Mouse (Mus musculus) liver, embryonic 15.5 days (tissue): ENCODE measurements around the gene Rsad1. TPM values are rescaled to one million over a fixed set of nuclear protein-coding genes. Genes with fewer than 3 reads are reported as not detected.

Experiments used
- ATAC-seq: fragments of 200-750 bp; cut with Nextera tagmentation; 2 replicates; pipeline ENCODE4 v1.8.0; 2017; ENCODE audit warnings: moderate number of reproducible peaks, mild to moderate bottlenecking, moderate library complexity; ENCODE audit not compliant: insufficient read depth
- H3K27ac ChIP-seq: fragments of 300-500 bp; sonication (generic); replicated peaks from 2 replicates; pipeline ENCODE4 v1.5.1; 2015; ENCODE audit warnings: mild to moderate bottlenecking, inconsistent platforms
- H3K27me3 ChIP-seq: fragments of 300-500 bp; sonication (generic); 2 replicates; pipeline ENCODE4 v1.6.1; 2015; ENCODE audit warnings: mild to moderate bottlenecking, inconsistent platforms
- H3K36me3 ChIP-seq: fragments of 300-500 bp; sonication (generic); replicated peaks from 2 replicates; pipeline ENCODE4 v1.6.1; 2015; ENCODE audit warnings: moderate library complexity, mild to moderate bottlenecking, inconsistent platforms
- H3K4me1 ChIP-seq: fragments of 300-500 bp; sonication (generic); replicated peaks from 2 replicates; pipeline ENCODE4 v1.6.1; 2015; ENCODE audit warnings: inconsistent platforms
- H3K4me2 ChIP-seq: fragments of 300-500 bp; sonication (generic); 2 replicates; pipeline ENCODE4 v1.6.1; 2015; ENCODE audit warnings: moderate library complexity, mild to moderate bottlenecking, inconsistent platforms
- H3K4me3 ChIP-seq: fragments of 300-500 bp; sonication (generic); replicated peaks from 2 replicates; pipeline ENCODE4 v1.5.1; 2015; ENCODE audit warnings: mild to moderate bottlenecking, inconsistent platforms
- H3K9ac ChIP-seq: fragments of 300-500 bp; sonication (generic); 2 replicates; pipeline ENCODE4 v1.6.1; 2015; ENCODE audit warnings: moderate library complexity, mild to moderate bottlenecking, inconsistent platforms
- H3K9me3 ChIP-seq: fragments of 300-500 bp; sonication (generic); replicated peaks from 2 replicates; pipeline ENCODE4 v1.6.1; 2016; ENCODE audit warnings: inconsistent platforms
- WGBS: fragments of 180-500 bp; shearing (Covaris S2); methylation state at CpG from one replicate; pipeline ENCODE4 v1.1.7; 2015; ENCODE audit warnings: mixed read lengths; ENCODE audit not compliant: insufficient replicate concordance; 5-methylcytosine and 5-hydroxymethylcytosine counted together
- polyA plus RNA-seq: library from polyadenylated mRNA; unstranded; fragments of >200 nt; fragmentation: Nextera tagmentation; extraction: Ambion mirVana; gene quantifications from 2 replicates; pipeline ENCODE4 v1.2.1, GENCODE M21; 2015

Rsad1 gene
- polyA plus RNA-seq, 1 experiment from 2014 or later, result 1.1 TPM

GRCm38 (mm10) chr11:94491035-94491748 lies 57.9 kb downstream of the Rsad1 start:
- Histone ChIP-seq H3K9ac (no peak overlapping the region; the same call in 1 of the 2 replicates), H3K4me1 (peaks cover 4% of the 10 kb centered on the region; the same call in 1 of the 2 replicates), H3K36me3 (no peaks in the 10 kb centered on the region), H3K4me3 (peak overlapping the region; percentile 38), H3K9me3 (no peaks in the 10 kb centered on the region), H3K4me2 (peak overlapping the region; percentile 62), H3K27me3 (peaks cover 75% of the 10 kb centered on the region), H3K27ac (no peak overlapping the region)
- ATAC-seq, result no peak
- 4% methylated on average over 55 of the region's 55 CpGs for WGBS

Other genes starting within 250 kb of the Rsad1 start
- gene Luc7l3, start 227.3 kb downstream of the Rsad1 start, polyA plus RNA-seq, result 35.5 and 36.8 TPM in 2 replicates
- 7.4 and 9.0 TPM in 2 replicates for gene Ankrd40, start 221.3 kb downstream of the Rsad1 start, polyA plus RNA-seq
- gene Abcc3, start 156.3 kb downstream of the Rsad1 start, polyA plus RNA-seq, result 8.4 TPM in 2 replicates
- gene Cacna1g, start 75.1 kb downstream of the Rsad1 start, polyA plus RNA-seq, result 2.3 and 2.7 TPM in 2 replicates
- gene Spata20, start 63.1 kb downstream of the Rsad1 start, polyA plus RNA-seq, result not detected in 2 replicates
- 0.09 and 0.15 TPM in 2 replicates for gene Epn3, start 49.3 kb downstream of the Rsad1 start, polyA plus RNA-seq
- gene Mycbpap, start 27.5 kb downstream of the Rsad1 start, polyA plus RNA-seq, result 0.09 TPM in 1 of 2 replicates, not detected in the other
- 0.22 and 0.38 TPM in 2 replicates for gene Chad, start 15.8 kb upstream of the Rsad1 start, polyA plus RNA-seq
- gene Acsf2, start 52.6 kb upstream of the Rsad1 start, polyA plus RNA-seq, result 1.3 and 1.4 TPM in 2 replicates
- 91.3 and 93.2 TPM in 2 replicates for gene Lrrc59, start 80.5 kb upstream of the Rsad1 start, polyA plus RNA-seq
- 54.7 and 59.9 TPM in 2 replicates for gene Mrpl27, start 104.5 kb upstream of the Rsad1 start, polyA plus RNA-seq
- gene Eme1, start 104.7 kb upstream of the Rsad1 start, polyA plus RNA-seq, result 11.0 and 13.6 TPM in 2 replicates
- gene Xylt2, start 128.3 kb upstream of the Rsad1 start, polyA plus RNA-seq, result 2.8 and 3.7 TPM in 2 replicates
- gene Gm11541, start 155.2 kb upstream of the Rsad1 start, polyA plus RNA-seq, result not detected in 2 replicates
- not detected in 2 replicates for gene Cdc34b, start 192.5 kb upstream of the Rsad1 start, polyA plus RNA-seq
- not detected in 2 replicates for gene Tmem92, start 233.4 kb upstream of the Rsad1 start, polyA plus RNA-seq